Mouse (Mus musculus) megakaryocyte-erythroid progenitor cell, adult 5-6 weeks (primary cell): ENCODE results near the gene Olfr703. TPM values are rescaled to one million over a fixed set of nuclear protein-coding genes. Genes with fewer than 3 reads are reported as not detected.

Experiments used
- ATAC-seq: replicated peaks from 2 replicates; pipeline ENCODE4 v1.8.0; 2016; ENCODE audit warnings: mild to moderate bottlenecking, inconsistent platforms; ENCODE audit not compliant: severe bottlenecking, poor library complexity, low FRiP score, low TSS enrichment
- total RNA-seq, 2 experiments: library from RNA; stranded (forward) in 1 of 2; stranded (reverse) in 1 of 2; fragments of 200-1000, 215-1000 nt in 1 of 2; fragments of >200 nt in 1 of 2; fragmentation: Nextera tagmentation in 1 of 2; gene quantifications; 2 replicates each; pipeline ENCODE4 v1.2.3; 2014 to 2017

The Olfr703 gene
- total RNA-seq (2014; fragmentation: Nextera tagmentation) (not detected in 2 replicates), total RNA-seq (2017) (not detected in 2 replicates)

DNA sequence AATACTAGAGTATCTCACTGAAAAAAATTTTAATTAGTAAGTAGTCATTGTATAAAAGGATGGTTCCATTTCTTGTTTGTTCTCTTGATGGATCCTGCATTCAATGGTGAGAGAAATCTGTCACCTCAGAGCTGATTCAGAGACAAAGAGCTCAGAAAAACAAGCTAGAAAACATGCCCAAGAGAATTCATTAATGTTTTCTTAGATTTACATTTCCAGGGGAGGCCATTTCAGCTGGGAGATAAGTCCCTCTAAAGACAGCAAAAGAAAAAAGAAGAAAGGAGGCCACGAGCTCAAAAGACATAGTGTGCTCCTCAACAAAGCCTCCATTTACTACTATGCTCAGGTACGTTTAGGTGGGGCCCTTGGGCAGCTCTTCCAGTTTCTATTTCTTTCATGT is at the start of gene Olfr703:
TSS of gene Olfr703 (plus strand) at position 301 of the 400 bp plus-strand sequence.
- ATAC-seq = no peak

DNA sequence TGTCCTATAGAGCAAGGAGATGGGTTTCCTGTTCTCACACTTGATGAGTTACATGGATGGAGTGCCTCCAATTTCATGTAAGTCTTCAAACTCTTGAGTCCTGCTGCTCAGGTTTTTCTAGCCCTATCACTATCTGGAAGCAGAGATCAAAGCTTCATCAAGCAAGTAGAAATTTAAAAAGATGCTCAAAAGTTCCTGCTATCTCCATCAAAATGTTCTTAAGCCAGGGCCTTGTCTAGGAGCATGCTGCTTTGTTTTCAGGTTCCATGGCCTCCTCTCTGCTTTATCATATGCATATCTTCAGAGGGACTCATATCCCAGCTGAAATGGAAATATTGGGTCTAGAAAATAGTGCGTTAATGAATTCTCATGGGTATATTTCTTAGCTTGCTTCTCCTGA is 34.4 kb upstream of the Olfr703 start, which contains the start of gene Olfr700:
TSS of gene Olfr700 (minus strand) at position 101 of the 400 bp plus-strand sequence.
- no peak for ATAC-seq

- ATAC-seq = no peak
Observed at GRCm38 (mm10) chr7:106813829-106814228, 29.3 kb upstream of the Olfr703 start, which contains the start of gene Olfr701. Olfr701 (plus strand) TSS chr7:106814129.

DNA sequence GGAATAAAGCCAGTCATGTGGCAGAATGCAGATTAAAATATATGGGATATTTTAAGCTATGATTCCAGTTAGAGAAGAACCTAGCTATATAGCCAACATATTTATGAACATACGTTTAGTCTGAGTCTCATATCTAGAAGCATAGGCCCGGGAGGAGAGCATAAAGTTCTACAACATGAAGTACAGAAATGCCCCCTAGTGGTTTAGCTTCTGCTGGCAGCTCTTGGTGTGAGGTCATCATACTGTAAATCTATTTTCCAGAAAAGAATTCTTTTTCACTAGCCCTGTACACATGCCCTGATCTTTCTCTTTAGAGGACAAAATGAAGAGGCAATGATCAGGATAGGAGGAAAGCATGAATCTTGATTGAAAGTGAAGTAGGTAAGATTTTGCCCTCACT is 27.4 kb upstream of the Olfr703 start:
- ATAC-seq = peak; percentile 90

DNA sequence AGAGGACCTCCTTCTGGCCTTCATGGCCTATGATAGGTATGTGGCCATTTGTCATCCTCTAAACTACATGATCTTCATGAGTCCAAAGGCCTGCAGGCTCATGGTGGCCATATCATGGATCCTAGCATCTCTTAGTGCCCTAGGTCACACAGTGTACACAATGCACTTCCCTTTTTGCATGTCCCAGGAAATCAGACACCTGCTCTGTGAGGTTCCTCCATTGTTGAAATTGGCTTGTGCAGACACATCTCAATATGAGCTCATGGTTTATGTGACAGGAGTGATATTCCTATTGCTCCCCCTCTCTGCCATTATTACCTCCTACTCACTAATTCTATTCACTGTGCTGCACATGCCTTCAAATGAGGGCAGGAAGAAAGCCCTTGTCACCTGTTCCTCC is 24.7 kb upstream of the Olfr703 start:
- ATAC-seq = no peak

- ATAC-seq = no peak
Observed at GRCm38 (mm10) chr7:106833793-106834192, 9.4 kb upstream of the Olfr703 start, which contains the start of gene Olfr702. Olfr702 (minus strand) TSS chr7:106833893.

DNA sequence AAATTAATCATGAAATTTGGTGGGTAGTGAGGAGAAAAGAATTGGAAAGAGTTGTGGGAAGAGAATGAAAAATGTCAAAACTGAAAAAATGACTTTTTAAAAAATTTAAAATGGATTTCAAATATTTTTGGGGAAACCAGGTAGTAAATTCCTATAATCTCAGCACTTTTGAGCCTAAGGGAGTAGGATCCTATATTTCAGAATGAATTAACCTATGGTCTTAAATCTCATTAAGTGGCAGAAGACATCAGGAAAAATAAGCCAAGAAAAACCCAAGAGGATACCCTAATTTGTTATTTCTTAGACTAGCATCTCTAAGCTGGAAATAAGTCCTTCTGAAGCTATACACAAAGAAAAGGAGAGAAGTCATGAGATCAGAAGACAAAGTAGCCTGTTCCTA is 19.7 kb downstream of the Olfr703 start, which contains the start of gene Olfr704:
TSS of gene Olfr704 (plus strand) at position 301 of the 400 bp plus-strand sequence.
- no peak for ATAC-seq

GRCm38 (mm10) chr7:106876791-106877190 is 33.6 kb downstream of the Olfr703 start, which contains the start of gene Olfr705:
Olfr705 (minus strand) TSS chr7:106876891.
- no peak for ATAC-seq

- ATAC-seq = no peak
Observed at GRCm38 (mm10) chr7:106888062-106888461, 44.9 kb downstream of the Olfr703 start, which contains the start of gene Olfr706. Olfr706 (minus strand) TSS chr7:106888162.

Other genes starting within 250 kb of the Olfr703 start
- not detected in 2 replicates for gene Olfr693, start 162.8 kb upstream of the Olfr703 start, total RNA-seq (2014; fragmentation: Nextera tagmentation)
- not detected in 2 replicates for gene Olfr693, start 162.8 kb upstream of the Olfr703 start, total RNA-seq (2017)
- gene Olfr694, start 151.5 kb upstream of the Olfr703 start, total RNA-seq (2014; fragmentation: Nextera tagmentation) = not detected in 2 replicates
- not detected in 2 replicates for gene Olfr694, start 151.5 kb upstream of the Olfr703 start, total RNA-seq (2017)
- gene Olfr695, start 127.0 kb upstream of the Olfr703 start, total RNA-seq (2014; fragmentation: Nextera tagmentation) = not detected in 2 replicates
- gene Olfr695, start 127.0 kb upstream of the Olfr703 start, total RNA-seq (2017) = not detected in 2 replicates
- not detected in 2 replicates for gene Olfr697, start 100.9 kb upstream of the Olfr703 start, total RNA-seq (2014; fragmentation: Nextera tagmentation)
- not detected in 2 replicates for gene Olfr697, start 100.9 kb upstream of the Olfr703 start, total RNA-seq (2017)
- gene Olfr698, start 88.0 kb upstream of the Olfr703 start, total RNA-seq (2014; fragmentation: Nextera tagmentation) = not detected in 2 replicates
- not detected in 2 replicates for gene Olfr698, start 88.0 kb upstream of the Olfr703 start, total RNA-seq (2017)
- gene Olfr699, start 50.2 kb upstream of the Olfr703 start, total RNA-seq (2014; fragmentation: Nextera tagmentation) = not detected in 2 replicates
- gene Olfr699, start 50.2 kb upstream of the Olfr703 start, total RNA-seq (2017) = not detected in 2 replicates
- not detected in 2 replicates for gene Olfr700, start 34.5 kb upstream of the Olfr703 start, total RNA-seq (2014; fragmentation: Nextera tagmentation)
- not detected in 2 replicates for gene Olfr700, start 34.5 kb upstream of the Olfr703 start, total RNA-seq (2017)
- not detected in 2 replicates for gene Olfr701, start 29.2 kb upstream of the Olfr703 start, total RNA-seq (2014; fragmentation: Nextera tagmentation)
- not detected in 2 replicates for gene Olfr701, start 29.2 kb upstream of the Olfr703 start, total RNA-seq (2017)
- not detected in 2 replicates for gene Olfr702, start 9.5 kb upstream of the Olfr703 start, total RNA-seq (2014; fragmentation: Nextera tagmentation)
- not detected in 2 replicates for gene Olfr702, start 9.5 kb upstream of the Olfr703 start, total RNA-seq (2017)
- not detected in 2 replicates for gene Olfr704, start 19.8 kb downstream of the Olfr703 start, total RNA-seq (2014; fragmentation: Nextera tagmentation)
- gene Olfr704, start 19.8 kb downstream of the Olfr703 start, total RNA-seq (2017) = not detected in 2 replicates
- not detected in 2 replicates for gene Olfr705, start 33.5 kb downstream of the Olfr703 start, total RNA-seq (2014; fragmentation: Nextera tagmentation)
- gene Olfr705, start 33.5 kb downstream of the Olfr703 start, total RNA-seq (2017) = not detected in 2 replicates
- not detected in 2 replicates for gene Olfr706, start 44.8 kb downstream of the Olfr703 start, total RNA-seq (2014; fragmentation: Nextera tagmentation)
- not detected in 2 replicates for gene Olfr706, start 44.8 kb downstream of the Olfr703 start, total RNA-seq (2017)
- not detected in 2 replicates for gene Olfr707, start 57.9 kb downstream of the Olfr703 start, total RNA-seq (2014; fragmentation: Nextera tagmentation)
- gene Olfr707, start 57.9 kb downstream of the Olfr703 start, total RNA-seq (2017) = not detected in 2 replicates
- not detected in 2 replicates for gene Olfr1532-ps1, start 64.6 kb downstream of the Olfr703 start, total RNA-seq (2014; fragmentation: Nextera tagmentation)
- not detected in 2 replicates for gene Olfr1532-ps1, start 64.6 kb downstream of the Olfr703 start, total RNA-seq (2017)
- not detected in 2 replicates for gene Olfr709-ps1, start 88.9 kb downstream of the Olfr703 start, total RNA-seq (2014; fragmentation: Nextera tagmentation)
- not detected in 2 replicates for gene Olfr709-ps1, start 88.9 kb downstream of the Olfr703 start, total RNA-seq (2017)
- gene Olfr710, start 105.0 kb downstream of the Olfr703 start, total RNA-seq (2014; fragmentation: Nextera tagmentation) = not detected in 2 replicates
- gene Olfr710, start 105.0 kb downstream of the Olfr703 start, total RNA-seq (2017) = not detected in 2 replicates
- not detected in 2 replicates for gene Olfr6, start 120.6 kb downstream of the Olfr703 start, total RNA-seq (2014; fragmentation: Nextera tagmentation)
- not detected in 2 replicates for gene Olfr6, start 120.6 kb downstream of the Olfr703 start, total RNA-seq (2017)
- gene Olfr711, start 132.1 kb downstream of the Olfr703 start, total RNA-seq (2014; fragmentation: Nextera tagmentation) = not detected in 2 replicates
- not detected in 2 replicates for gene Olfr711, start 132.1 kb downstream of the Olfr703 start, total RNA-seq (2017)
- gene Olfr2, start 162.7 kb downstream of the Olfr703 start, total RNA-seq (2014; fragmentation: Nextera tagmentation) = 0.07 TPM in 1 of 2 replicates, not detected in the other
- gene Olfr2, start 162.7 kb downstream of the Olfr703 start, total RNA-seq (2017) = not detected in 2 replicates
- not detected in 2 replicates for gene Olfr713, start 187.8 kb downstream of the Olfr703 start, total RNA-seq (2014; fragmentation: Nextera tagmentation)
- gene Olfr713, start 187.8 kb downstream of the Olfr703 start, total RNA-seq (2017) = not detected in 2 replicates
- gene Olfr714, start 227.6 kb downstream of the Olfr703 start, total RNA-seq (2014; fragmentation: Nextera tagmentation) = not detected in 2 replicates
- not detected in 2 replicates for gene Olfr714, start 227.6 kb downstream of the Olfr703 start, total RNA-seq (2017)
- not detected in 2 replicates for gene Olfr17, start 249.9 kb downstream of the Olfr703 start, total RNA-seq (2014; fragmentation: Nextera tagmentation)
- gene Olfr17, start 249.9 kb downstream of the Olfr703 start, total RNA-seq (2017) = not detected in 2 replicates